ENCODE assay signal across 21 mouse cellular contexts in genomic region chr2:129933578-129933977, GRCm38 (mm10).
"Had no signal": no experiment of that assay in that cellular context is flagged by ENCODE, and none has a peak within 500 bp of the region (broad histone marks: within the 10 kb centered on the region; RNA-seq: fewer than 3 reads in every experiment).

No protein-coding gene starts in this region.

- H3K9ac ChIP-seq: limb, embryonic 15.5 days; liver, embryonic 14.5 days; liver, postnatal 0 days; lung, embryonic 14.5 days; midbrain, embryonic 12.5 days; midbrain, embryonic 15.5 days; neural tube, embryonic 12.5 days; neural tube, embryonic 15.5 days had no signal

- H3K4me3 ChIP-seq: layer of hippocampus, adult 2 months; limb, embryonic 15.5 days; midbrain, embryonic 12.5 days; midbrain, embryonic 15.5 days; neural tube, embryonic 12.5 days; neural tube, embryonic 15.5 days had no signal

- H3K4me1 ChIP-seq: limb, embryonic 15.5 days; midbrain, embryonic 12.5 days; midbrain, embryonic 15.5 days; neural tube, embryonic 12.5 days; neural tube, embryonic 15.5 days had no signal

- H3K27ac ChIP-seq: layer of hippocampus, adult 2 months; limb, embryonic 15.5 days; liver, embryonic 14.5 days; macrophage; midbrain, embryonic 12.5 days; midbrain, embryonic 15.5 days; neural tube, embryonic 12.5 days; neural tube, embryonic 15.5 days; stomach, postnatal 0 days had no signal

- H3K4me2 ChIP-seq: limb, embryonic 15.5 days; liver, embryonic 11.5 days; lung, embryonic 14.5 days; midbrain, embryonic 12.5 days; midbrain, embryonic 15.5 days; neural tube, embryonic 12.5 days; neural tube, embryonic 15.5 days had no signal

- H3K9me3 ChIP-seq: limb, embryonic 15.5 days; midbrain, embryonic 12.5 days; midbrain, embryonic 15.5 days; neural tube, embryonic 12.5 days; neural tube, embryonic 15.5 days had no signal

- H3K27me3 ChIP-seq: limb, embryonic 15.5 days; midbrain, embryonic 12.5 days; midbrain, embryonic 15.5 days; neural tube, embryonic 12.5 days; neural tube, embryonic 15.5 days had no signal

- DNase-seq: kidney, adult 9 months; kidney, postnatal 14 days; layer of hippocampus, adult 9-11 months; liver, postnatal 0 days; lung, embryonic 14.5 days; right cerebral cortex, adult 18-20 months; right cerebral cortex, postnatal 14 days; right cerebral cortex, postnatal 4 days; thymus, adult 2 months; thymus, postnatal 25 days had no signal

- H3K36me3 ChIP-seq: limb, embryonic 15.5 days; midbrain, embryonic 12.5 days; midbrain, embryonic 15.5 days; neural tube, embryonic 12.5 days; neural tube, embryonic 15.5 days had no signal

- ATAC-seq: liver, postnatal 0 days; lung, postnatal 0 days; midbrain, embryonic 15.5 days had no signal
